Mouse (Mus musculus) liver, embryonic 11.5 days (tissue): ENCODE measurements around the gene Il6. TPM values are rescaled to one million over a fixed set of nuclear protein-coding genes. Genes with fewer than 3 reads are reported as not detected.
A peak's percentile ranks its signal among the peaks of the same experiment; 100 is the strongest.

Experiments used
- ATAC-seq: fragments of 200-750 bp; cut with Nextera tagmentation; replicated peaks from 2 replicates; pipeline ENCODE4 v1.8.0; 2017; ENCODE audit warnings: moderate number of reproducible peaks, mild to moderate bottlenecking, moderate TSS enrichment, moderate library complexity; ENCODE audit not compliant: low FRiP score
- DNase-seq: peaks from one replicate; pipeline ENCODE4 v3.0.0-alpha.2; 2017; ENCODE audit warnings: low spot score
- H3K27ac ChIP-seq: fragments of 300-500 bp; sonication (generic); 2 replicates; pipeline ENCODE4 v1.5.1; 2014; ENCODE audit warnings: mild to moderate bottlenecking, low read depth, low read length, control low read depth
- H3K27me3 ChIP-seq: fragments of 300-500 bp; sonication (generic); replicated peaks from 2 replicates; pipeline ENCODE4 v1.6.1; 2014; ENCODE audit warnings: low read length, mixed read lengths; ENCODE audit not compliant: control insufficient read depth, insufficient read depth
- H3K36me3 ChIP-seq: fragments of 300-500 bp; sonication (generic); 2 replicates; pipeline ENCODE4 v1.6.1; 2014; ENCODE audit warnings: mild to moderate bottlenecking, low read length, moderate library complexity, mixed read lengths; ENCODE audit not compliant: control insufficient read depth, insufficient read depth
- H3K4me1 ChIP-seq: fragments of 300-500 bp; sonication (generic); replicated peaks from 2 replicates; pipeline ENCODE4 v1.6.1; 2014; ENCODE audit warnings: low read length, mixed read lengths; ENCODE audit not compliant: control insufficient read depth, insufficient read depth
- H3K4me2 ChIP-seq: fragments of 300-500 bp; sonication (generic); 2 replicates; pipeline ENCODE4 v1.6.1; 2014; ENCODE audit warnings: mild to moderate bottlenecking, control low read depth, moderate library complexity
- H3K4me3 ChIP-seq: fragments of 300-500 bp; sonication (generic); 2 replicates; pipeline ENCODE4 v1.5.1; 2014; ENCODE audit warnings: low read depth, low read length, control low read depth
- H3K9ac ChIP-seq: fragments of 300-500 bp; sonication (generic); 2 replicates; pipeline ENCODE4 v1.6.1; 2014; ENCODE audit warnings: low read depth, low read length, control low read depth
- H3K9me3 ChIP-seq: fragments of 300-500 bp; sonication (generic); 2 replicates; pipeline ENCODE4 v1.6.1; 2016; ENCODE audit warnings: low read length, inconsistent platforms, mixed read lengths; ENCODE audit not compliant: control insufficient read depth
- WGBS: fragments of 180-500 bp; shearing (Covaris S2); extraction: QIAGEN DNeasy Blood & Tissue Kit; methylation state at CpG from one replicate; pipeline ENCODE4 v1.1.7; 2014; 5-methylcytosine and 5-hydroxymethylcytosine counted together
- polyA plus RNA-seq: library from polyadenylated mRNA; unstranded; fragments of >200 nt; fragmentation: Nextera tagmentation; extraction: Ambion mirVana; gene quantifications from 2 replicates; pipeline ENCODE4 v1.2.1, GENCODE M21; 2014

Gene Il6
- polyA plus RNA-seq, result 0.30 TPM in 1 of 2 replicates, not detected in the other

- 0 out of 2 replicates have a peak, but pooled peaks have one; percentile 39 for ATAC-seq
Measured at GRCm38 (mm10) chr5:30012726-30013503, at the start of gene Il6. Gene Il6, plus strand, starts transcription at chr5:30013114.

GRCm38 (mm10) chr5:29963488-29963887, 49.4 kb upstream of the Il6 start:
- Histone ChIP-seq H3K27me3 (no peaks in the 10 kb centered on the region), H3K4me1 (peaks cover 20% of the 10 kb centered on the region), H3K4me2 (peak overlapping the region; percentile 47), H3K27ac (no peak overlapping the region), H3K9ac (no peak overlapping the region), H3K4me3 (no peak overlapping the region), H3K9me3 (no peaks in the 10 kb centered on the region; the same call in 1 of the 2 replicates), H3K36me3 (no peaks in the 10 kb centered on the region)
- no peak for DNase-seq
- 52% methylated on average over 1 of the region's 1 CpGs for WGBS
- ATAC-seq, result peak; percentile 94

More at GRCm38 (mm10) chr5:30012726-30013503, at the start of gene Il6:
- no peak for DNase-seq
- Histone ChIP-seq H3K4me1 (no peaks in the 10 kb centered on the region), H3K36me3 (no peaks in the 10 kb centered on the region), H3K9me3 (no peaks in the 10 kb centered on the region), H3K27ac (no peak within 1 kb of the TSS), H3K4me2 (no peak within 1 kb of the TSS), H3K27me3 (no peaks in the 10 kb centered on the region), H3K9ac (no peak within 1 kb of the TSS), H3K4me3 (no peak within 1 kb of the TSS)
- 60% methylated on average over 16 of the region's 16 CpGs for WGBS

- Histone ChIP-seq H3K9me3 (no peaks in the 10 kb centered on the region; the same call in 1 of the 2 replicates), H3K4me1 (peaks cover 10% of the 10 kb centered on the region; the same call in 1 of the 2 replicates), H3K4me2 (no peak overlapping the region), H3K4me3 (no peak overlapping the region), H3K27ac (no peak overlapping the region), H3K27me3 (no peaks in the 10 kb centered on the region), H3K36me3 (no peaks in the 10 kb centered on the region), H3K9ac (no peak overlapping the region)
- no peak; the same call in 1 of the 2 replicates for ATAC-seq
- no peak for DNase-seq
- 18% methylated on average over 1 of the region's 1 CpGs for WGBS
Measured at GRCm38 (mm10) chr5:29970212-29970611, 42.7 kb upstream of the Il6 start.

GRCm38 (mm10) chr5:29972796-29973195, 40.1 kb upstream of the Il6 start:
- no peak overlapping the region for H3K9ac ChIP-seq
- WGBS, result 73% methylated on average over 5 of the region's 5 CpGs
- no peak overlapping the region for H3K4me2 ChIP-seq
- no peak overlapping the region for H3K27ac ChIP-seq
- DNase-seq (no peak), ATAC-seq (no peak)
- H3K4me1 ChIP-seq, result peaks cover 7% of the 10 kb centered on the region; the same call in 1 of the 2 replicates
- H3K9me3 ChIP-seq, result no peaks in the 10 kb centered on the region
- no peaks in the 10 kb centered on the region for H3K36me3 ChIP-seq
- no peaks in the 10 kb centered on the region for H3K27me3 ChIP-seq
- no peak overlapping the region for H3K4me3 ChIP-seq

- 21% methylated on average over 1 of the region's 1 CpGs for WGBS
- H3K4me3 ChIP-seq, result no peak overlapping the region
- H3K9me3 ChIP-seq, result no peaks in the 10 kb centered on the region
- DNase-seq, result no peak
- no peak for ATAC-seq
- H3K9ac ChIP-seq, result no peak overlapping the region
- H3K36me3 ChIP-seq, result no peaks in the 10 kb centered on the region
- H3K27me3 ChIP-seq, result no peaks in the 10 kb centered on the region
- H3K4me2 ChIP-seq, result no peak overlapping the region
- no peak overlapping the region for H3K27ac ChIP-seq
- H3K4me1 ChIP-seq, result peaks cover 7% of the 10 kb centered on the region; the same call in 1 of the 2 replicates
Measured at GRCm38 (mm10) chr5:29973533-29973932, 39.4 kb upstream of the Il6 start.

GRCm38 (mm10) chr5:29974115-29974514, 38.8 kb upstream of the Il6 start:
- no peak overlapping the region for H3K4me2 ChIP-seq
- ATAC-seq (no peak), DNase-seq (no peak)
- no peak overlapping the region for H3K9ac ChIP-seq
- H3K4me1 ChIP-seq, result peaks cover 7% of the 10 kb centered on the region; the same call in 1 of the 2 replicates
- H3K36me3 ChIP-seq, result no peaks in the 10 kb centered on the region
- no peaks in the 10 kb centered on the region for H3K9me3 ChIP-seq
- H3K4me3 ChIP-seq, result no peak overlapping the region
- no peak overlapping the region for H3K27ac ChIP-seq
- H3K27me3 ChIP-seq, result no peaks in the 10 kb centered on the region

- H3K27me3 ChIP-seq, result no peaks in the 10 kb centered on the region
- H3K36me3 ChIP-seq, result no peaks in the 10 kb centered on the region
- no peaks in the 10 kb centered on the region for H3K9me3 ChIP-seq
- no peak overlapping the region for H3K9ac ChIP-seq
- H3K27ac ChIP-seq, result no peak overlapping the region
- no peak for DNase-seq
- WGBS, result 87% methylated on average over 1 of the region's 1 CpGs
- no peak overlapping the region for H3K4me3 ChIP-seq
- no peaks in the 10 kb centered on the region for H3K4me1 ChIP-seq
- no peak for ATAC-seq
- no peak overlapping the region for H3K4me2 ChIP-seq
Measured at GRCm38 (mm10) chr5:29993583-29993982, 19.3 kb upstream of the Il6 start.

GRCm38 (mm10) chr5:29994344-29994743, 18.6 kb upstream of the Il6 start:
- H3K4me2 ChIP-seq, result no peak overlapping the region
- 70% methylated on average over 1 of the region's 1 CpGs for WGBS
- H3K9ac ChIP-seq, result no peak overlapping the region
- no peak overlapping the region for H3K4me3 ChIP-seq
- no peaks in the 10 kb centered on the region for H3K9me3 ChIP-seq
- no peak overlapping the region for H3K27ac ChIP-seq
- no peaks in the 10 kb centered on the region for H3K27me3 ChIP-seq
- H3K36me3 ChIP-seq, result no peaks in the 10 kb centered on the region
- ATAC-seq (no peak), DNase-seq (no peak)
- H3K4me1 ChIP-seq, result no peaks in the 10 kb centered on the region

- ATAC-seq (no peak), DNase-seq (no peak)
- no peaks in the 10 kb centered on the region; the same call in 1 of the 2 replicates for H3K27me3 ChIP-seq
- no peaks in the 10 kb centered on the region for H3K4me1 ChIP-seq
- H3K9me3 ChIP-seq, result no peaks in the 10 kb centered on the region
- no peak overlapping the region for H3K27ac ChIP-seq
- H3K4me2 ChIP-seq, result no peak overlapping the region
- 93% methylated on average over 1 of the region's 1 CpGs for WGBS
- H3K36me3 ChIP-seq, result no peaks in the 10 kb centered on the region
- no peak overlapping the region for H3K4me3 ChIP-seq
- H3K9ac ChIP-seq, result no peak overlapping the region
Measured at GRCm38 (mm10) chr5:29997351-29997750, 15.6 kb upstream of the Il6 start.
